Mouse (Mus musculus) bone marrow, adult 2 months (tissue): ENCODE measurements around the gene Nprl3.

ENCODE experiments used
- CTCF ChIP-seq: fragments of 200-500 bp; IDR thresholded peaks from 2 replicates; pipeline ENCODE4 v1.5.1; 2011; ENCODE audit warnings: low read length, control low read depth; ENCODE audit not compliant: control insufficient read depth, insufficient read depth
- POLR2A ChIP-seq: fragments of 200-500 bp; IDR thresholded peaks from 2 replicates; pipeline ENCODE4 v1.6.1; 2011; ENCODE audit warnings: low read depth, mild to moderate bottlenecking, control low read depth, low read length, borderline replicate concordance; ENCODE audit not compliant: control insufficient read depth

- TF ChIP-seq CTCF (no peak), POLR2A (no peak)
Measured at GRCm38 (mm10) chr11:32194626-32195025, 72.9 kb downstream of the Nprl3 start.
